Mouse (Mus musculus) heart, postnatal 0 days (tissue): Measurements from ENCODE around the gene Zfp872. TPM values are rescaled to one million over a fixed set of nuclear protein-coding genes. Genes with fewer than 3 reads are reported as not detected.

ENCODE experiments used
- ATAC-seq: fragments of 200-750 bp; cut with Nextera tagmentation; 2 replicates; pipeline ENCODE4 v1.8.0; 2017; ENCODE audit warnings: low read depth, moderate number of reproducible peaks, moderate library complexity; ENCODE audit not compliant: insufficient read depth
- DNase-seq: peaks from one replicate; pipeline ENCODE4 v3.0.0-alpha.2; 2016; ENCODE audit warnings: low spot score
- H3K27ac ChIP-seq: fragments of 300-500 bp; sonication (generic); 2 replicates; pipeline ENCODE4 v1.5.1; 2014; ENCODE audit warnings: low read depth, mild to moderate bottlenecking
- H3K27me3 ChIP-seq: fragments of 300-500 bp; sonication (generic); 2 replicates; pipeline ENCODE4 v1.6.1; 2014; ENCODE audit warnings: low read length, mixed read lengths; ENCODE audit not compliant: control insufficient read depth, insufficient read depth
- H3K36me3 ChIP-seq: fragments of 300-500 bp; sonication (generic); replicated peaks from 2 replicates; pipeline ENCODE4 v1.6.1; 2014; ENCODE audit warnings: low read length, mixed read lengths; ENCODE audit not compliant: control insufficient read depth, insufficient read depth
- H3K4me1 ChIP-seq: fragments of 300-500 bp; sonication (generic); 2 replicates; pipeline ENCODE4 v1.6.1; 2014; ENCODE audit warnings: antibody characterized with exemption; ENCODE audit not compliant: control insufficient read depth, insufficient read depth
- H3K4me2 ChIP-seq: fragments of 300-500 bp; sonication (generic); 2 replicates; pipeline ENCODE4 v1.6.1; 2014; ENCODE audit warnings: low read depth, mild to moderate bottlenecking, low read length, moderate library complexity
- H3K4me3 ChIP-seq: fragments of 300-500 bp; sonication (generic); 2 replicates; pipeline ENCODE4 v1.5.1; 2014; ENCODE audit warnings: low read depth, low read length
- H3K9ac ChIP-seq: fragments of 300-500 bp; sonication (generic); replicated peaks from 2 replicates; pipeline ENCODE4 v1.6.1; 2014; ENCODE audit warnings: low read depth, low read length, mixed read lengths
- H3K9me3 ChIP-seq: fragments of 300-500 bp; sonication (generic); replicated peaks from 2 replicates; pipeline ENCODE4 v1.6.1; 2016; ENCODE audit warnings: low read length; ENCODE audit not compliant: control insufficient read depth
- CTCF ChIP-seq: IDR thresholded peaks from 2 replicates; pipeline ENCODE4 v1.5.1; 2016; ENCODE audit warnings: antibody characterized with exemption, control low read depth, low read depth
- EP300 ChIP-seq: IDR thresholded peaks from 2 replicates; pipeline ENCODE4 v1.6.1; 2016; ENCODE audit warnings: antibody characterized with exemption, low read depth
- WGBS: fragments of 180-500 bp; shearing (Covaris S2); extraction: QIAGEN DNeasy Blood & Tissue Kit; methylation state at CpG from one replicate; pipeline ENCODE4 v1.1.7; 2014; 5-methylcytosine and 5-hydroxymethylcytosine counted together
- polyA plus RNA-seq: library from polyadenylated mRNA; unstranded; fragments of >200 nt; fragmentation: Nextera tagmentation; extraction: Ambion mirVana; gene quantifications from 2 replicates; pipeline ENCODE4 v1.2.1, GENCODE M21; 2015
- total RNA-seq: library from RNA; depleted of rRNA; stranded (reverse); fragments of >200 nt; gene quantifications from 2 replicates; pipeline ENCODE4 v1.2.3, GENCODE M21; 2014; ENCODE audit warnings: low replicate concordance

Gene Zfp872
- total and polyA plus RNA-seq, 2 experiments from 2014 or later, result not detected

DNA sequence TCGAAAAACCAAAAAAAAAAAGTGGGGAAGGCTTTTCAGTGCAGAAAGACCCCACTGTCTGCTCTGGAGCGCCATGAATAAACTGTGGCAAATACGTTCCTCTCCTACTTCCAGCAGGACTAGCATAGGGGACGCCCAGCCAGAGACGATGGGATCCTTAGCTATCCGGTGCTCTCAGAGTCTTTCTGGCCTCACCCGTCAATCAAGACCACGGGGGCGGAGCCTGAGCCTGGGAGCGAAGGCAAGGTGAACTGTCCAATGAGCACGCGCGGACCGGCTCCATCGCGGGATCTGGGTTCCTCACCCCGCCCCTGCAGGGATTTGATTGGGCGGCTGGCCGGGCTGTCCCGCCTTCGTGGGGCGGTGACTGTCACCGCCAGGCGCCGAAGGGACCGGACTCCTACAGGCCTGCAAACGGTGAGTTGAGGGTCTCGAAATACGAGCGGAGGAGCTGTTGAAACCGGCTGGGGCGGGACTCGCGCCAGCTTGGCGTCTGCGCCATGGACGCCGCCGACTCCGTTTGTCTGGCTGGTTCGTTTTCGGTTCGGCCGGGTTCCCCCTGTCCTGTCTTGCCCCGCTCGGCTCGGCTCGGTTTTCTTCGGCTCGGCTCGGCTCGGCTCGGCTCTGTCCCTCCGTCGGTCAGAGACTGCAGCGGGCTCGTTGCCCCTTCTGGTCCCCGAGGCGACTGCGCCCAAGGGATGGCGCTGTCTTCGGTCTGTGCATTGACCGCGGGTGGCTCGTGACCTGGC is 31.2 kb upstream of the Zfp872 start, which contains the start of gene Pigyl:
Gene Pigyl, plus strand, starts transcription at position 350 of the 749 bp plus-strand sequence.
- H3K4me3 ChIP-seq, result peak within 1 kb of the TSS; percentile 71
- H3K4me2 ChIP-seq, result peak within 1 kb of the TSS; percentile 80
- H3K9me3 ChIP-seq, result no peaks in the 10 kb centered on the region
- H3K36me3 ChIP-seq, result no peaks in the 10 kb centered on the region; the same call in 1 of the 2 replicates
- H3K27ac ChIP-seq, result peak within 1 kb of the TSS; percentile 84
- no peaks in the 10 kb centered on the region for H3K27me3 ChIP-seq
- peak; percentile 96 for DNase-seq
- H3K4me1 ChIP-seq, result peaks cover 4% of the 10 kb centered on the region; the same call in 1 of the 2 replicates
- TF ChIP-seq CTCF (peak; percentile 14; the same call in 1 of the 2 replicates), EP300 (no peak)
- 1% methylated on average over 65 of the region's 65 CpGs for WGBS
- H3K9ac ChIP-seq, result peak within 1 kb of the TSS; percentile 78
- ATAC-seq, result peak; percentile 99

DNA sequence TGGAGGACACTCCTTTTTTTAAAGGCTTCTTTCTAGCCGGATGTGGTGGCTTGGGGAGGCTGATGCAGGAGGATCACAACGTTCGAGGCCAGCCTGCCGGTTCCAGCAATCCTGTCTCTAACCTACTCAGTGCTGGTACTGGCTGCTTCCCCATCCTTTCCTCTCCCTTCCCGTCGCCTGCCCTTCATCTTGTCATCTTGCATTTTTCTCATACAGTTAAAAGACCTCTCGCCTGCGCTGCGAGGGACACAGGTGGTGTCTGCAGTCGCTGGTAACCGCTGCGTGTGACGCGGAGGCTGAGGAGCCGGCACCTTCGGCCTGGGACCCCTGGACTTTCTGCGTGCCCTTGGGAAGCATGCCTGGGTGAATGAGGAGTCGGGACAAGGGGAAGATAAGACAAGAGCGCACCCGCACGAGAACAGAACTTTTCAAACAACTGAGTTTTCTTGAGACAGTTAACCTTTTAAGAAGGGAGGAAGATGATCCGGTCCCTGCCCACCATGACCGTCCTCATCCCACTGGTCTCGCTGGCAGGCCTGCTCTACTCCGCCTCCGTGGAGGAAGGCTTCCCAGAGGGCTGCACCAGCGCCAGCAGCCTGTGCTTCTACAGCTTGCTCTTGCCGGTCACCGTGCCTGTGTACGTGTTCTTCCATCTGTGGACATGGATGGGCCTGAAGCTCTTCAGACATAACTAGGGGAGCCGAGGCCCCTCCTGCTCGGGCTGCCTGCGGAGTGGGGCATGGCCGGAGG is 30.2 kb upstream of the Zfp872 start:
- no peaks in the 10 kb centered on the region for H3K27me3 ChIP-seq
- no peak for DNase-seq
- peak overlapping the region; percentile 71 for H3K4me3 ChIP-seq
- WGBS, result 50% methylated on average over 34 of the region's 34 CpGs
- peaks cover 4% of the 10 kb centered on the region; the same call in 1 of the 2 replicates for H3K4me1 ChIP-seq
- H3K27ac ChIP-seq, result no peak overlapping the region
- ATAC-seq, result no peak
- peak overlapping the region; percentile 80 for H3K4me2 ChIP-seq
- no peaks in the 10 kb centered on the region for H3K9me3 ChIP-seq
- no peak for TF ChIP-seq EP300
- no peak for TF ChIP-seq CTCF
- H3K9ac ChIP-seq, result peak overlapping the region; percentile 78; the same call in 1 of the 2 replicates
- no peaks in the 10 kb centered on the region; the same call in 1 of the 2 replicates for H3K36me3 ChIP-seq

DNA sequence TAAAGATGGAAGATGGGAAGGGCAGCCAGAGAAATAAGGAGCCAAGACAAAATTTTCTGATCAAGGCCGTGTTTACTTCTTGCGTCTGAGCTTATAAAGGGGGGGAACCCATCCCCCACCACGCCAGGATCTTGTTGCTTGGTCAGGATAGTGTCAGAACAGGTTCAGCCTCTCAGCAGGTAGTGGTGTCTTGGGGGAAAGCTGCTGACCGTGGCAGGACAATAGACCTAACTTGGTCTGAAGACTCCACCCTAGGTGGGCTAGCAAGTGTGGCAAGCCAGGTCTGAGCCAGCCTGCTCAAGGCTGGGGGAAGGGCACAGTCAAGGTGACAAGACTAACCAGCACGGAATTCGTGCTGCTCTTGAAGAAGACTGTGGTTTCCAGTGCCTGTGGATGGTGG is 26.6 kb upstream of the Zfp872 start:
- no peak for ATAC-seq
- H3K4me3 ChIP-seq, result no peak overlapping the region
- H3K27ac ChIP-seq, result no peak overlapping the region
- no peak for DNase-seq
- H3K36me3 ChIP-seq, result no peaks in the 10 kb centered on the region; the same call in 1 of the 2 replicates
- TF ChIP-seq CTCF, result no peak
- no peak for TF ChIP-seq EP300
- no peak overlapping the region for H3K9ac ChIP-seq
- H3K4me1 ChIP-seq, result peaks cover 4% of the 10 kb centered on the region; the same call in 1 of the 2 replicates
- 39% methylated on average over 6 of the region's 6 CpGs for WGBS
- 0 out of 2 replicates have a peak, but pooled peaks cover 4% of the 10 kb centered on the region for H3K27me3 ChIP-seq
- no peak overlapping the region for H3K4me2 ChIP-seq
- H3K9me3 ChIP-seq, result no peaks in the 10 kb centered on the region

DNA sequence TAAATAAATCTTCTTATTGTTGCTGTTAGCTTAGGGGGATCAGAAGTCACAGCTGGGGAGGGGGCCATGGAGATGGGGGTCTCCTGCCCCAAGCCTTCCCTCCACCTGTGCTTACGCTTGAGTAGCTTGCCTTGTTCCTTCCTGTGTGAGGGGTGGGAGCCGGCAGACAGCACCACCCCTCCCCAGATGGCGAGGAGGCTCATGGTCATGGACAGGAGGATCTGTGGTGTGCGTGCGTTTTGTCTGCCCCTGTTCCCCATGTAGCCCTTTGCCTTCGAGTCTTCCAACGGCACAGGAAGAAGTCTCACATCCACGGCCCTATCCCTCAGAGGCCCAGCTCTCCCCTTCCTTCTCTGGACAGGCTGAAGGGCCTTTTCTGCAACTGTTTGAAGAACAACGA is 25.6 kb upstream of the Zfp872 start:
- Histone ChIP-seq H3K4me2 (no peak overlapping the region), H3K4me3 (no peak overlapping the region), H3K27me3 (0 out of 2 replicates have a peak, but pooled peaks cover 4% of the 10 kb centered on the region), H3K36me3 (no peaks in the 10 kb centered on the region; the same call in 1 of the 2 replicates), H3K4me1 (peaks cover 4% of the 10 kb centered on the region; the same call in 1 of the 2 replicates), H3K9me3 (0 out of 2 replicates have a peak, but pooled peaks cover 6% of the 10 kb centered on the region), H3K9ac (no peak overlapping the region), H3K27ac (no peak overlapping the region)
- WGBS, result 77% methylated on average over 9 of the region's 9 CpGs
- TF ChIP-seq EP300 (no peak), CTCF (no peak)
- DNase-seq (no peak), ATAC-seq (no peak)

DNA sequence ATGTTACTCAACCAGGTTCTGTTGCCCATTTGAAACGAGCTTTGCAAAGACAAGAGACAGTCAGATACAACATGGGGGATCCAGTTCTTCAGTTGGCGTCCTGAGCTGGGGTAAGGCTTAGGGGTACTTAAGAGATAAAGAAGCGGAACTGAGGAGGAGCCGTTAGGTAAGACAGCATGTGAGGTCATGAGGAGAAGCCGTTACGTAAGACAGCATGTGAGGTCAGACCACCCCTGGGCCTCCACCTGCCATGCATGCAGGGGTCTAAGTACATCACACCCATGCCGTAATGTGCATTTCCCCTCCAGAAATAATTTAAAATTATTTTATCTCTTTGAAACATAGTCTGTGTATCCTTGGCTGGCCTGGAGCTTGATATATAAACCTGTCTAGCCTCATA is 25.0 kb upstream of the Zfp872 start:
- Histone ChIP-seq H3K27ac (no peak overlapping the region), H3K9me3 (0 out of 2 replicates have a peak, but pooled peaks cover 6% of the 10 kb centered on the region), H3K9ac (no peak overlapping the region), H3K4me1 (no peaks in the 10 kb centered on the region), H3K4me3 (no peak overlapping the region), H3K27me3 (0 out of 2 replicates have a peak, but pooled peaks cover 4% of the 10 kb centered on the region), H3K4me2 (no peak overlapping the region), H3K36me3 (no peaks in the 10 kb centered on the region; the same call in 1 of the 2 replicates)
- TF ChIP-seq CTCF (no peak), EP300 (no peak)
- no peak for DNase-seq
- ATAC-seq, result no peak
- WGBS, result 88% methylated on average over 7 of the region's 7 CpGs
